Mouse (Mus musculus) right cerebral cortex, postnatal 25 days (tissue): ENCODE results near the gene Kcnip1.

Source experiments
- DNase-seq: peaks from one replicate; pipeline ENCODE4 v3.0.0; 2022

Gene Kcnip1

GRCm38 (mm10) chr11:33655221-33655620, 337.7 kb downstream of the Kcnip1 start:
- DNase-seq = no peak

- no peak for DNase-seq
These were observed 338.5 kb downstream of the Kcnip1 start for GRCm38 (mm10) chr11:33654485-33654884.

- DNase-seq = no peak
These were observed 343.6 kb downstream of the Kcnip1 start for GRCm38 (mm10) chr11:33649358-33649757.

GRCm38 (mm10) chr11:33637107-33637506, 355.8 kb downstream of the Kcnip1 start:
- DNase-seq = no peak

- DNase-seq = peak; percentile 22
These were observed 365.7 kb downstream of the Kcnip1 start for GRCm38 (mm10) chr11:33627136-33627742.

- DNase-seq = peak; percentile 68
These were observed 378.7 kb downstream of the Kcnip1 start for GRCm38 (mm10) chr11:33614218-33614617.

GRCm38 (mm10) chr11:33607784-33608183, 385.2 kb downstream of the Kcnip1 start:
- no peak for DNase-seq

GRCm38 (mm10) chr11:33603174-33603573, 389.8 kb downstream of the Kcnip1 start:
- DNase-seq = no peak

- no peak for DNase-seq
These were observed 394.0 kb downstream of the Kcnip1 start, which contains the start of gene D130052B06Rik for GRCm38 (mm10) chr11:33598986-33599385. TSS of gene D130052B06Rik (plus strand) at chr11:33599302.

GRCm38 (mm10) chr11:33596655-33597054, 396.3 kb downstream of the Kcnip1 start:
- no peak for DNase-seq

- no peak for DNase-seq
These were observed 400.1 kb downstream of the Kcnip1 start for GRCm38 (mm10) chr11:33592826-33593225.

- no peak for DNase-seq
These were observed 402.2 kb downstream of the Kcnip1 start for GRCm38 (mm10) chr11:33590771-33591170.

GRCm38 (mm10) chr11:33586614-33587013, 406.3 kb downstream of the Kcnip1 start:
- DNase-seq = no peak

GRCm38 (mm10) chr11:33579621-33580020, 413.3 kb downstream of the Kcnip1 start:
- DNase-seq = no peak
